Mouse (Mus musculus) kidney, adult 9 months (tissue): ENCODE results near the gene Oog2.
"Not testable (repeated sequence)": the region's sequence is repeated elsewhere in the genome, so short reads cannot be mapped to it uniquely, and the experiment has no call there.

ENCODE experiments used
- DNase-seq: peaks from one replicate; pipeline ENCODE4 v3.0.0; 2022

The Oog2 gene

GRCm38 (mm10) chr4:144190419-144190818, at the start of gene Oog2:
TSS of gene Oog2 (plus strand) at chr4:144190719.
- no peak for DNase-seq

GRCm38 (mm10) chr4:144162563-144162962, 28.0 kb upstream of the Oog2 start, which contains the start of gene Oog3:
TSS of gene Oog3 (minus strand) at chr4:144162663.
- no peak for DNase-seq

DNA sequence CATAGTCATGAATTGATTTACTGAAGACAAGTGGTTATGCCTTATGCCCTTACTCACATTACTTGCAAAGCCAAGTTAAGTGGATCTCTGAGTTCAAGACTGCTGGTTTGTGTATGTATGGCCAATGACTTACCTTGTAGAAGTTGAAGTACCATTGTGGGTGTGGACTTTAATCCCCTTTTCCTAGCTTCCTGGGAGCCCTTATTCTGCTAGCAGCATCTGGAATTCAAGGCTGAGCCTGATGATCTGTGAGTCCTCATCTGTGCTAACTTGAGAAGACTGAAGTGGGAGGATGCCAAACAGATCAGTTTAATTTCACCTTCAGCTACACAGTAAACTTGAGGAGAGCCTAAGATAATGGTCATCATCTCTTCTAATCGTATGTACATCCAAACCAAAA, 22.7 kb downstream of the Oog2 start, which contains the start of gene C87977:
TSS of gene C87977 (minus strand) at position 101 of the 400 bp plus-strand sequence.
- not testable (repeated sequence) for DNase-seq
